Mouse (Mus musculus) forebrain, embryonic 14.5 days (tissue): ENCODE measurements around the gene Impdh2. TPM values are rescaled to one million over a fixed set of nuclear protein-coding genes. Genes with fewer than 3 reads are reported as not detected.

Experiments
- ATAC-seq: fragments of 200-750 bp; cut with Nextera tagmentation; 2 replicates; pipeline ENCODE4 v1.8.0; 2017; ENCODE audit warnings: mild to moderate bottlenecking, moderate library complexity
- DNase-seq: peaks from one replicate; pipeline ENCODE4 v3.0.0-alpha.2; 2015; ENCODE audit warnings: low spot score
- H3K27ac ChIP-seq: fragments of 300-500 bp; sonication (generic); 2 replicates; pipeline ENCODE4 v1.5.1; 2014; ENCODE audit warnings: low read depth, mild to moderate bottlenecking, control low read depth, low read length, moderate library complexity
- H3K27me3 ChIP-seq: fragments of 300-500 bp; sonication (generic); replicated peaks from 2 replicates; pipeline ENCODE4 v1.6.1; 2014; ENCODE audit warnings: low read length, control low read depth, mixed read lengths; ENCODE audit not compliant: control insufficient read depth, insufficient read depth
- H3K36me3 ChIP-seq: fragments of 300-500 bp; sonication (generic); 2 replicates; pipeline ENCODE4 v1.6.1; 2014; ENCODE audit warnings: low read length, control low read depth; ENCODE audit not compliant: control insufficient read depth, insufficient read depth
- H3K4me1 ChIP-seq: fragments of 300-500 bp; sonication (generic); 2 replicates; pipeline ENCODE4 v1.6.1; 2014; ENCODE audit warnings: antibody characterized with exemption, low read length, control low read depth; ENCODE audit not compliant: control insufficient read depth, insufficient read depth
- H3K4me2 ChIP-seq: fragments of 300-500 bp; sonication (generic); 2 replicates; pipeline ENCODE4 v1.6.1; 2014; ENCODE audit warnings: mild to moderate bottlenecking, control low read depth, low read length
- H3K4me3 ChIP-seq: fragments of 300-500 bp; sonication (generic); 2 replicates; pipeline ENCODE4 v1.5.1; 2014; ENCODE audit warnings: low read depth, low read length, control low read depth
- H3K9ac ChIP-seq: fragments of 300-500 bp; sonication (generic); 2 replicates; pipeline ENCODE4 v1.6.1; 2014; ENCODE audit warnings: mild to moderate bottlenecking, low read length, control low read depth, moderate library complexity
- H3K9me3 ChIP-seq: fragments of 300-500 bp; sonication (generic); replicated peaks from 2 replicates; pipeline ENCODE4 v1.6.1; 2016; ENCODE audit warnings: low read length, control low read depth, mixed read lengths; ENCODE audit not compliant: control insufficient read depth
- WGBS: fragments of 180-500 bp; shearing (Covaris S2); extraction: QIAGEN DNeasy Blood & Tissue Kit; methylation state at CpG from one replicate; pipeline ENCODE4 v1.1.7; 2014; 5-methylcytosine and 5-hydroxymethylcytosine counted together
- polyA plus RNA-seq: library from polyadenylated mRNA; unstranded; fragments of >200 nt; fragmentation: Nextera tagmentation; extraction: Ambion mirVana; gene quantifications from 2 replicates; pipeline ENCODE4 v1.2.1, GENCODE M21; 2014

The Impdh2 gene
- polyA plus RNA-seq, 1 experiment from 2014 or later = 136 TPM

DNA sequence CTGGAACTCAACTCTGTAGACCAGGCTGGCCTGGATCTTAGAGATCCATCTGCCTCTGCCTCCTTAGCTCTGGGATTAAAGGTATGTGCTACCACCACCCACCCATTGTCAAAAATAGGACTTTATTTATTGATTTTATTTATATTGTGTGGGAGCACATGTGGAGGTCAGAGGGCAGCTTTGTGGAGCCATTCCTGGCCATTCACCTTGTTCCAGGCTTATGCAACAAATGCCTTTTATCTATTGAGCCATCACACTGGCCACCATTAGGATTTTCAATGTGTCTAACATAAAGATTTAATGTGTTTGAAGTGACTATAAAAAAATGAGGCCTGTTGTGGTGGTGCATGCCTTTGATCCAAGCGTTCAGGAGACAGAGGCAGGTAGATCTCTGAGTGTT lies 28.6 kb upstream of the Impdh2 start:
- no peak for DNase-seq
- Histone ChIP-seq H3K4me1 (no peaks in the 10 kb centered on the region), H3K4me3 (no peak overlapping the region), H3K27me3 (no peaks in the 10 kb centered on the region), H3K36me3 (peaks cover 79% of the 10 kb centered on the region), H3K27ac (no peak overlapping the region), H3K9me3 (no peaks in the 10 kb centered on the region), H3K9ac (no peak overlapping the region), H3K4me2 (no peak overlapping the region)
- no peak for ATAC-seq
- 91% methylated on average over 1 of the region's 1 CpGs for WGBS

DNA sequence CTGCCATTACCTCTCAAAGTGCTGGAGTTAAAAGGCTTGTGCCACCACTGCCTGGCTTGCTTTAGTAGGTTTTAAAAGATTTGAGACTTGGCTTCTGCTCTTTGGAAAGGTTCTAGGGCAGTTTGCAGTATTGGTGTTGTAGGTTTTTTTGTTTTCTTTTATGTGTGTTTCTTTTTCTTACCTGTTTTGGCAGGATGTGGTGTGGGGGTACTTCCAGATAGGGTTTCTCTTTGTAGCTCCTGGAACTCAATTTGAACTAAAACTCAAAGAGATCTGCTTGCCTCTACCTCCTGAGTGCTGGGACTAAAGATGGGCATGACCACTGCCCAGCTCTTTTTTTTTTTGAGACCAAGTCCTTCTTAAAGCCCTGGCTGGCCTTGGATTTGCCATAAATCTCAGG lies 19.2 kb upstream of the Impdh2 start:
- H3K9ac ChIP-seq = no peak overlapping the region
- H3K4me3 ChIP-seq = no peak overlapping the region
- H3K27ac ChIP-seq = no peak overlapping the region
- no peaks in the 10 kb centered on the region for H3K4me1 ChIP-seq
- DNase-seq (no peak), ATAC-seq (no peak)
- H3K9me3 ChIP-seq = no peaks in the 10 kb centered on the region
- H3K27me3 ChIP-seq = no peaks in the 10 kb centered on the region
- H3K4me2 ChIP-seq = no peak overlapping the region
- peaks cover 90% of the 10 kb centered on the region for H3K36me3 ChIP-seq

DNA sequence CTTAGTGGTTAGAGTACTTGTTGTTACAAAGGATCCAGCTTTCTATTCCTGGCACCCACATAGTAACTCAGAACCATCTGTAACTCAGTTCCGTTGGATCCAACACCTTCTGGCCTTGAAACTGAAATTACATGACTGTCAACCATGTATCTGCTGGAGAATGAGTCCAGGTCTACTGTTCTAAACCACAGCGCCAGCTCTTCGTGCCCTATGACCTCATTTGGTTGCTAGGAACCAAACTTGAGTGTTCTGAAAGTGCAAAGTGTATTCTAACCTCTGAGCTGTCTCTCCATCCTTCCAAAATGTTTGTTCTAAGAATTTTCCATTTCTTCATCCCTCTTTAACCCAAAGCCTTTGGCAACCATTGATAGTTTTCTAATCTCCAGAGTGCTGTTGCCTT lies 14.1 kb upstream of the Impdh2 start:
- Histone ChIP-seq H3K9ac (no peak overlapping the region), H3K27me3 (no peaks in the 10 kb centered on the region), H3K4me3 (no peak overlapping the region), H3K36me3 (peaks cover 90% of the 10 kb centered on the region), H3K4me1 (no peaks in the 10 kb centered on the region), H3K9me3 (no peaks in the 10 kb centered on the region), H3K4me2 (no peak overlapping the region), H3K27ac (no peak overlapping the region)
- WGBS = 95% methylated on average over 3 of the region's 3 CpGs
- no peak for ATAC-seq
- no peak for DNase-seq

DNA sequence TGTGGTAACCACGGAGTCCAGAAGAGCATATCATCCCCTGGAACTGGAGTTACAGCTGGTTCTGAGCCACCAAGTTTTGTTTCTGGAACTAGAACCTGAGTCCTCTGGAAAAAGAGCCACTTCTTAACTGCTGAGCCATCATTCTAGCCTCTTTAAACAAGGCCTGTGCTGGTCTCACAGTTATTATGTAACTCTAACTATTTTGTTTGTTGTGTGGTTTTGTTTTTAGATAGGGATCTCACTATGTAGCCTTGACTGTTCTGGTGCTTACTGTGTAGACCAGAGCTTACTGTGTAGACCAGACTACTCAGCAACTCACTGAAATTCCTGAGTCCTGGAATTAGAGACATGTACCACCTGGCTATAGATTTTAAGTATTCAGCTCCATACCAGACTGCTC lies 13.2 kb upstream of the Impdh2 start:
- H3K4me2 ChIP-seq = no peak overlapping the region
- peaks cover 89% of the 10 kb centered on the region for H3K36me3 ChIP-seq
- H3K4me3 ChIP-seq = no peak overlapping the region
- DNase-seq = no peak
- H3K9ac ChIP-seq = no peak overlapping the region
- 97% methylated on average over 1 of the region's 1 CpGs for WGBS
- no peaks in the 10 kb centered on the region for H3K4me1 ChIP-seq
- no peak overlapping the region for H3K27ac ChIP-seq
- H3K27me3 ChIP-seq = no peaks in the 10 kb centered on the region
- no peak for ATAC-seq
- no peaks in the 10 kb centered on the region for H3K9me3 ChIP-seq

DNA sequence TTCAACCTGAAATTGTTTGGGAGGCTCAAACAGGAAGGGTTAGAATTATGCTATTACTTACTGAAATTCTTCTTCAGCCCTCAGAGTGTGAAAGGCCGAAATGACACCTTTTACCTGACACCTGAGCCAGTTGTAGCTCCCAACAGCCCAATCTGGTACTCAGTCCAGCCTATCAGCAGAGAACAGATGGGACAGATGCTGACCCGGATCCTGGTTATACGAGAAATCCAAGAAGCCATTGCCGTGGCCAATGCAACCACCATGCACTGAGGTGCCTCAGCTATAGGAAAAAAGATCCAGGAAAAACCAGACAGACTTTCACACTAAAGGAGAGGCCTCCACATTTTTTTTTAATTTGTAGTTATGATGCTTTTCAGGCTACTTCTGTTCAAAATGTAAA lies 917 bp upstream of the Impdh2 start:
- H3K4me2 ChIP-seq = no peak overlapping the region
- no peak overlapping the region for H3K4me3 ChIP-seq
- no peaks in the 10 kb centered on the region for H3K9me3 ChIP-seq
- no peak overlapping the region for H3K9ac ChIP-seq
- no peak overlapping the region for H3K27ac ChIP-seq
- no peaks in the 10 kb centered on the region for H3K27me3 ChIP-seq
- peaks cover 77% of the 10 kb centered on the region for H3K36me3 ChIP-seq
- no peak for ATAC-seq
- no peak for DNase-seq
- 87% methylated on average over 4 of the region's 4 CpGs for WGBS
- H3K4me1 ChIP-seq = peaks cover 3% of the 10 kb centered on the region; the same call in 1 of the 2 replicates

DNA sequence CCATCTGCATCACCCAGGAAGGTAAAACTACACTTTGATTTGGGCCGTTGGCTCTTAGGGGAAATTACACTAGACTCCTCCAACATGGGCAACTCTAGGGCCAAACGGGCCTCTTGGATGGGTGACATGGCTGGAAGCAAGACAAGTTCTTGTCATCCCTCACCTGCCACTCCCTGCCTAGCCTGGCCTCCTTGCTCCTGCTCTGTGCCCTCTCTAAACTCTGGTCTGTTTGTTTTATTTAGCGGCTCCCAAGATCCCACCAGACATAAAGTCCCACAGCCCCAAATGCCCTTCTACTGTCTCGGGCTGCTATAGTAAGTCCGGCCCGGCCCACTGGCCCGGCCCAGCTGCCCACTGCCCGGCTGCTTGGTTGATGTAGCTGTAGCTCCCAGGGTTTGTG lies 3.6 kb downstream of the Impdh2 start:
- 93% methylated on average over 8 of the region's 8 CpGs for whole genome bisulfite sequencing
- no peak for DNase-seq
- peaks cover 54% of the 10 kb centered on the region for H3K36me3 ChIP-seq

DNA sequence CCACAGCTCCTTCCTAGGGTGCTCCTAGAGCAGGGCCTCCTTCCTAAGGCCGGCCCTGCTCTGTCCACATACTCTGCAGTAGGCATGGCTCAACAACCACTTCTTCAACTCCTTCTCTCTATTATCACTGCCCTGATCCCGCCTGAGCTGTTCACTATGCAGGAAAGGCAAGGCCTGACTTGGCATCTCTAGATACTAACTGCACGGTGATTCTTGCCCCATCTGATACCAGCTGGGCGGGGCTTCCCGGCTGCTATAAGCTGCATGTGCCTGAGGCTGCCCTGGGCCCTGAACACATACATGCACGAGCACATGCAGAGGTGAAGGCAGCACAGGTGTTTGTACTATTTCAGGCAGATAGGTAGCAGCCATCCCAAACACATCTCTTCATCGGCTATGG lies 4.0 kb downstream of the Impdh2 start:
- no peak overlapping the region for H3K9ac ChIP-seq
- no peak overlapping the region for H3K4me3 ChIP-seq
- ATAC-seq (no peak), DNase-seq (no peak)
- H3K27me3 ChIP-seq = no peaks in the 10 kb centered on the region
- no peaks in the 10 kb centered on the region for H3K9me3 ChIP-seq
- WGBS = 91% methylated on average over 7 of the region's 7 CpGs
- peaks cover 15% of the 10 kb centered on the region for H3K4me1 ChIP-seq
- H3K36me3 ChIP-seq = peaks cover 50% of the 10 kb centered on the region
- no peak overlapping the region for H3K4me2 ChIP-seq
- no peak overlapping the region for H3K27ac ChIP-seq

More for the DNA sequence above, 3.6 kb downstream of the Impdh2 start:
- no peaks in the 10 kb centered on the region for H3K9me3 ChIP-seq
- peaks cover 14% of the 10 kb centered on the region for H3K4me1 ChIP-seq
- H3K4me2 ChIP-seq = no peak overlapping the region
- H3K9ac ChIP-seq = no peak overlapping the region
- ATAC-seq = no peak
- no peaks in the 10 kb centered on the region for H3K27me3 ChIP-seq
- H3K27ac ChIP-seq = no peak overlapping the region
- H3K4me3 ChIP-seq = no peak overlapping the region

DNA sequence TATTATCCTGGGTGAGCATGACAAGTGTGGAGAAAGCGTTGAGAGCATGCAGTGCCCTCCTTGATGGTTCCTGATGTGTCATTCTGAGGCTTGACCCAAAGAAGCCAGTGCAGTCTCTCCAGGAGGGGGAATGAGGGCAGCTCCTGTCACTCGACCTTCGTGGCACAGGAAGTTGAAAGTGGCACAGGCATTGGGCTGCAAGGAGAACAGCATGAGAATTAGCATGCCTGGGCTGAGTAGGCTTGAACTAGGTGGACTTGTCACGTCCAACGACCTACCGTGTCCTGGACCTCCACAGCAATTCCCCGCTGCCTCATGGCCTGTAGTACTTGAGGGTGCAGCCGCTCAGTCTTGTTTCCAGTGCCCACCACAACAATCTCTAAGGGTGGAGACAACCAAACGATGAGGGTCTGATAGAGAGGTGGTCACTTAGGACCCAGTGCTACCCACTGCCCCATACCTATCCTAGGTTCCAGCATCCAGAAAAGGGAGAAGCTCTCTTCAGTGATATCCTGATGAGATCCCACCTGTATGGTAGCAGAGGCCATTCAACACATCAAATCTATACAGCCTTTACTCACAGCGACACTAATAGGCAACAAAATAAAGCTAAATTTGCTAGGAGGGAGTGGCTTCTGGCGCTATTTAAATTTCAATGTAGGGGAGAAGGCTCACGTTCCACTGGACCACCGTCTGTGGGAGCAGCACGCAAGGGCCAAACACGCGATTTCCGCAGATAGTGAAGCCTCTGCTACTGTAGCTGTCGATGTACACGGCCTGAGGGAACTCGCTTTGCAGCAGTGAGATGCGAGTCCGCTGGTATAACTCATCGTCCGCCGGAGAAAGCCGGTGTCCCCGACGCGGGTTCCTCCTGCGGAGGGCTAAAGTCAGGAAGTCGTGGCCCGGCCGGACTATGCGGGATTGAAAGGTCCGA lies 6.1 kb downstream of the Impdh2 start:
- H3K9me3 ChIP-seq = no peaks in the 10 kb centered on the region
- 15% methylated on average over 35 of the region's 35 CpGs for WGBS
- H3K36me3 ChIP-seq = peaks cover 50% of the 10 kb centered on the region
- no peaks in the 10 kb centered on the region for H3K27me3 ChIP-seq
- no peak for ATAC-seq
- DNase-seq = peak; percentile 16
- H3K27ac ChIP-seq = peak overlapping the region; percentile 95
- peak overlapping the region; percentile 82 for H3K9ac ChIP-seq
- peaks cover 23% of the 10 kb centered on the region for H3K4me1 ChIP-seq
- H3K4me2 ChIP-seq = peak overlapping the region; percentile 99
- peak overlapping the region; percentile 72 for H3K4me3 ChIP-seq
